Mouse (Mus musculus) hindbrain, embryonic 13.5 days (tissue): ENCODE measurements around the gene Spa17. TPM values are rescaled to one million over a fixed set of nuclear protein-coding genes. Genes with fewer than 3 reads are reported as not detected.

Experiments
- ATAC-seq: fragments of 200-750 bp; cut with Nextera tagmentation; 2 replicates; pipeline ENCODE4 v1.8.0; 2017; ENCODE audit warnings: moderate TSS enrichment; ENCODE audit not compliant: low FRiP score
- H3K27ac ChIP-seq: fragments of 300-500 bp; sonication (generic); 2 replicates; pipeline ENCODE4 v1.5.1; 2015; ENCODE audit warnings: inconsistent platforms, mild to moderate bottlenecking, moderate library complexity
- H3K27me3 ChIP-seq: fragments of 300-500 bp; sonication (generic); 2 replicates; pipeline ENCODE4 v1.6.1; 2015; ENCODE audit warnings: mild to moderate bottlenecking, inconsistent platforms
- H3K36me3 ChIP-seq: fragments of 300-500 bp; sonication (generic); 2 replicates; pipeline ENCODE4 v1.6.1; 2015; ENCODE audit warnings: mild to moderate bottlenecking, inconsistent platforms
- H3K4me1 ChIP-seq: fragments of 300-500 bp; sonication (generic); replicated peaks from 2 replicates; pipeline ENCODE4 v1.6.1; 2015; ENCODE audit warnings: inconsistent platforms
- H3K4me2 ChIP-seq: fragments of 300-500 bp; sonication (generic); 2 replicates; pipeline ENCODE4 v1.6.1; 2015; ENCODE audit warnings: inconsistent platforms, mild to moderate bottlenecking, moderate library complexity
- H3K4me3 ChIP-seq: fragments of 300-500 bp; sonication (generic); 2 replicates; pipeline ENCODE4 v1.5.1; 2015; ENCODE audit warnings: mild to moderate bottlenecking, inconsistent platforms
- H3K9ac ChIP-seq: fragments of 300-500 bp; sonication (generic); 2 replicates; pipeline ENCODE4 v1.6.1; 2015; ENCODE audit warnings: mild to moderate bottlenecking, inconsistent platforms
- H3K9me3 ChIP-seq: fragments of 300-500 bp; sonication (generic); 2 replicates; pipeline ENCODE4 v1.6.1; 2016; ENCODE audit warnings: inconsistent platforms
- WGBS: fragments of 180-500 bp; shearing (Covaris S2); methylation state at CpG from one replicate; pipeline ENCODE4 v1.1.7; 2015; 5-methylcytosine and 5-hydroxymethylcytosine counted together
- polyA plus RNA-seq: library from polyadenylated mRNA; unstranded; fragments of >200 nt; fragmentation: Nextera tagmentation; extraction: Ambion mirVana; gene quantifications from 2 replicates; pipeline ENCODE4 v1.2.1, GENCODE M21; 2015

Gene Spa17
- polyA plus RNA-seq, 1 experiment from 2014 or later: 16.1 TPM

DNA sequence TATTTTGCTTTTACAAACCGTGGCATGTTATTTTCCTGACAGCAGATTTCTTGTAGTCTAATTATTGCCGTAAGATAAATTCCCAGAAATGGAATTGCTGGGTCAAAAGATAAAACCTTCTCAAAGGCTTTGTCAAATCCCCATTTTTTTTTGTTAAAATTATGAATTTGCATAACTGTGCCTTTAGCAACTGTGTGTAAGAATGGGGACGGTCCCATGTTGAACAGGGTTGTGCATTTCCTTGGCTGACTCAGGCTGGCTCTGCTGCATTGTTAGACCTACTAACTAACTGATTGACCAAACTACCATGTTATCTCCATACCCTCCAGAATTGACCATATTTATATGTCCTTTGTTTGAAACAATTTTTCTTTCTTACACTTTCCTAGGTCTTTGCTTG is 20.7 kb upstream of the Spa17 start:
- H3K27me3 ChIP-seq: no peaks in the 10 kb centered on the region
- WGBS: 93% methylated on average over 3 of the region's 3 CpGs
- no peak for ATAC-seq

GRCm38 (mm10) chr9:37632305-37632704 is 18.8 kb upstream of the Spa17 start:
- ATAC-seq: no peak
- WGBS: 93% methylated on average over 2 of the region's 2 CpGs
- no peaks in the 10 kb centered on the region for H3K4me1 ChIP-seq
- no peaks in the 10 kb centered on the region for H3K9me3 ChIP-seq
- H3K9ac ChIP-seq: no peak overlapping the region
- H3K4me3 ChIP-seq: no peak overlapping the region
- H3K27ac ChIP-seq: no peak overlapping the region
- H3K36me3 ChIP-seq: no peaks in the 10 kb centered on the region
- H3K4me2 ChIP-seq: no peak overlapping the region
- H3K27me3 ChIP-seq: no peaks in the 10 kb centered on the region

More for the DNA sequence above, 20.7 kb upstream of the Spa17 start:
- Histone ChIP-seq H3K9me3 (no peaks in the 10 kb centered on the region), H3K9ac (no peak overlapping the region), H3K4me3 (no peak overlapping the region), H3K36me3 (no peaks in the 10 kb centered on the region), H3K27ac (no peak overlapping the region), H3K4me2 (no peak overlapping the region), H3K4me1 (no peaks in the 10 kb centered on the region)

GRCm38 (mm10) chr9:37629941-37630340 is 16.4 kb upstream of the Spa17 start:
- no peak overlapping the region for H3K4me3 ChIP-seq
- no peak for ATAC-seq
- no peak overlapping the region for H3K9ac ChIP-seq
- no peak overlapping the region for H3K4me2 ChIP-seq
- no peaks in the 10 kb centered on the region for H3K36me3 ChIP-seq
- H3K27me3 ChIP-seq: no peaks in the 10 kb centered on the region
- H3K9me3 ChIP-seq: no peaks in the 10 kb centered on the region
- peaks cover 19% of the 10 kb centered on the region for H3K4me1 ChIP-seq
- 94% methylated on average over 2 of the region's 2 CpGs for WGBS
- no peak overlapping the region for H3K27ac ChIP-seq

DNA sequence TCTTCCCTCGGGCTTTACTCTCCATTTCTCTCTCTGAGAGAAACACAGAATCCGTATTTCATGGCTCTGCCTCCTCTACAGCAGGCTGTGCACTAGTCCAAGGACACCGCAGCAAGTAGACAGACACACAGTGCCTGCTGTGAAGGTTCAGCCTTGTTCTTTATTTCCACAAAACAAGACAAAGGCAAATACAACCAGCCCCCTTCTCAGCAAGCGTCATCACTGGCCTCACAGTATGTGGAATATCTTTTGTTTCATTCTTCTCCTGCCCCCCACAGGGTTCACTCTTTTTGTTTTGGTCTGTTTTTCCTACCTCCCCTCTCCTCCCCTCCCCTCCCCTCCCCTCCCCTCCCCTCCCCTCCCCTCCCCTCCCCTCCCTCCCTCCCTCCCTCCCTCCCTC is 15.1 kb upstream of the Spa17 start:
- H3K4me3 ChIP-seq: no peak overlapping the region
- peak overlapping the region; percentile 35; the same call in 1 of the 2 replicates for H3K27ac ChIP-seq
- H3K9me3 ChIP-seq: no peaks in the 10 kb centered on the region
- WGBS: 33% methylated on average over 4 of the region's 4 CpGs
- no peak for ATAC-seq
- H3K27me3 ChIP-seq: no peaks in the 10 kb centered on the region
- H3K36me3 ChIP-seq: no peaks in the 10 kb centered on the region
- no peak overlapping the region for H3K4me2 ChIP-seq
- peaks cover 29% of the 10 kb centered on the region for H3K4me1 ChIP-seq
- H3K9ac ChIP-seq: no peak overlapping the region

- H3K36me3 ChIP-seq: no peaks in the 10 kb centered on the region
- H3K27ac ChIP-seq: no peak overlapping the region
- peaks cover 29% of the 10 kb centered on the region for H3K4me1 ChIP-seq
- ATAC-seq: no peak
- WGBS: 96% methylated on average over 1 of the region's 1 CpGs
- no peak overlapping the region for H3K4me2 ChIP-seq
- H3K4me3 ChIP-seq: no peak overlapping the region
- no peaks in the 10 kb centered on the region for H3K9me3 ChIP-seq
- H3K27me3 ChIP-seq: no peaks in the 10 kb centered on the region
- no peak overlapping the region for H3K9ac ChIP-seq
Measured at GRCm38 (mm10) chr9:37627263-37627662, 13.7 kb upstream of the Spa17 start.

GRCm38 (mm10) chr9:37626103-37626567 is 12.6 kb upstream of the Spa17 start:
- Histone ChIP-seq H3K36me3 (no peaks in the 10 kb centered on the region), H3K9ac (peak overlapping the region; percentile 59; the same call in 1 of the 2 replicates), H3K9me3 (no peaks in the 10 kb centered on the region), H3K4me2 (peak overlapping the region; percentile 40), H3K4me1 (peaks cover 29% of the 10 kb centered on the region), H3K27me3 (no peaks in the 10 kb centered on the region), H3K4me3 (peak overlapping the region; percentile 19), H3K27ac (peak overlapping the region; percentile 91)
- WGBS: 4% methylated on average over 3 of the region's 3 CpGs
- ATAC-seq: peak; percentile 46

DNA sequence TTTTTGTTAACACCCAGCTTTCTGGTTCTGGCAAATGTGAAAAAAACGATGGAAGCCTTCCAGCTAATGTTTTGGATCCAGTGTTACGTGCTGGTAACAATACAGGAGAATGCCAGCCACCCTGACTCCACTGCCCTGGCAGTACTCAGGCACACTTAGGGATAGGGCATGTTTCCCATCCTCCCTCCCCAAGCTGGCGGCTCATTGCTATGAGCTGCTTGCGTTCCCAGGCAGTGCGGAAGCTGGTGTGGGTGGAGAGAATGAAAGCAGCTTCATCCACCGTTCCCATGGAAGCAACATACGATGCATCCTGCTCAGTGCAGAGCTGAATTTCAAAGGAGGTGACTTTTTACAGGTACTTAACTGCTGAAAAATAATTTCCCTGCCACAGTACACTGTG is 12.1 kb upstream of the Spa17 start:
- peak overlapping the region; percentile 91 for H3K27ac ChIP-seq
- peak overlapping the region; percentile 19 for H3K4me3 ChIP-seq
- WGBS: 8% methylated on average over 7 of the region's 7 CpGs
- no peaks in the 10 kb centered on the region for H3K27me3 ChIP-seq
- no peaks in the 10 kb centered on the region for H3K36me3 ChIP-seq
- no peaks in the 10 kb centered on the region for H3K9me3 ChIP-seq
- peak overlapping the region; percentile 59 for H3K9ac ChIP-seq
- peak overlapping the region; percentile 40 for H3K4me2 ChIP-seq
- peak; percentile 92 for ATAC-seq
- peaks cover 29% of the 10 kb centered on the region for H3K4me1 ChIP-seq

DNA sequence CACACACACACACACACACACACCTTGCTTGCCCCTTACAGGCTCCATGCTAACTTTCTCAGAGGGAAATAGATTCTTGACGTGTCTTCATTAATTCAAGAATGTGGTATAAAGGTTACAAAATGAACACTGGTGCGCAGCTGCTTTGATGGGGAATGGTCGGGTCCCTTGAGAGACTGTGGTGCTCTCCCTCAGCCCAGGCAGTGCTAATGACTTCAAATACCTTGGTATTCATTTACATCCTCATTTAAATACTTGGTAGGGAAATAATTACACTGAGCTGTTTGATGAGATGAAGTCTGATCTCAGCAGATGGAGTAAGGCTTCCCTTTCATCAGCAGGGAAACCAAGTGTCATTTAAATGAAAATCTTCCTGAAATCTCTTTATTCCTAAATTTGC is 11.6 kb upstream of the Spa17 start:
- Histone ChIP-seq H3K9ac (peak overlapping the region; percentile 59; the same call in 1 of the 2 replicates), H3K9me3 (no peaks in the 10 kb centered on the region), H3K4me3 (no peak overlapping the region), H3K27me3 (no peaks in the 10 kb centered on the region), H3K4me1 (peaks cover 29% of the 10 kb centered on the region), H3K27ac (peak overlapping the region; percentile 91), H3K4me2 (peak overlapping the region; percentile 40), H3K36me3 (no peaks in the 10 kb centered on the region)
- ATAC-seq: peak; percentile 84
- 13% methylated on average over 3 of the region's 3 CpGs for WGBS

DNA sequence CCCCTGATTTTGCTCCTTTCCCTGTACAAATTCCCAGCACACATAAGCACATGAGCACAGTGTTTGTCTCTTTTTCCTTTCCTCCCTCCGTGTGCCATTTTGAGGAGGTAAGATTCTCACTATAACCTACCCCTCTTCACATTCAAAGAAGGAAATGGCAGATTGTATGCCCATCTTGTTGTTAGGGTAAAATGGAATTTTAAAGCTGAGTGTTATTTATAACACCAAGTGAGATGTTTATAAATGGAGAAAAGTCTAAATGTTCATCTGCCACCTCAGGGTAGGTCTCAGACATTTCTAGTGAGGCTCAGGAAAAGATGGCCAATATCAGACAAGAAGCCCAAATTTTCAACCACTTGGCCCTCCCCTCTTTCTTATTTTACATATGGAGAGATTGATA is 11.0 kb upstream of the Spa17 start:
- H3K4me1 ChIP-seq: peaks cover 29% of the 10 kb centered on the region
- no peaks in the 10 kb centered on the region for H3K9me3 ChIP-seq
- no peak overlapping the region for H3K4me2 ChIP-seq
- no peak overlapping the region for H3K9ac ChIP-seq
- H3K27ac ChIP-seq: peak overlapping the region; percentile 91
- H3K36me3 ChIP-seq: no peaks in the 10 kb centered on the region
- H3K27me3 ChIP-seq: 0 out of 2 replicates have a peak, but pooled peaks cover 2% of the 10 kb centered on the region
- 69% methylated on average over 1 of the region's 1 CpGs for WGBS
- ATAC-seq: no peak
- H3K4me3 ChIP-seq: no peak overlapping the region

- WGBS: 82% methylated on average over 3 of the region's 3 CpGs
- no peaks in the 10 kb centered on the region for H3K36me3 ChIP-seq
- no peaks in the 10 kb centered on the region for H3K9me3 ChIP-seq
- peaks cover 29% of the 10 kb centered on the region for H3K4me1 ChIP-seq
- no peak overlapping the region for H3K4me2 ChIP-seq
- H3K27me3 ChIP-seq: 0 out of 2 replicates have a peak, but pooled peaks cover 2% of the 10 kb centered on the region
- no peak overlapping the region for H3K9ac ChIP-seq
- H3K4me3 ChIP-seq: no peak overlapping the region
- no peak for ATAC-seq
- peak overlapping the region; percentile 91; the same call in 1 of the 2 replicates for H3K27ac ChIP-seq
Measured at GRCm38 (mm10) chr9:37623981-37624380, 10.5 kb upstream of the Spa17 start.

- Histone ChIP-seq H3K27ac (no peak overlapping the region), H3K36me3 (no peaks in the 10 kb centered on the region), H3K4me1 (peaks cover 23% of the 10 kb centered on the region), H3K27me3 (0 out of 2 replicates have a peak, but pooled peaks cover 2% of the 10 kb centered on the region), H3K4me2 (no peak overlapping the region), H3K4me3 (no peak overlapping the region), H3K9me3 (no peaks in the 10 kb centered on the region), H3K9ac (no peak overlapping the region)
- no peak for ATAC-seq
- WGBS: 87% methylated on average over 6 of the region's 6 CpGs
Measured at GRCm38 (mm10) chr9:37621290-37621689, 7.8 kb upstream of the Spa17 start.

DNA sequence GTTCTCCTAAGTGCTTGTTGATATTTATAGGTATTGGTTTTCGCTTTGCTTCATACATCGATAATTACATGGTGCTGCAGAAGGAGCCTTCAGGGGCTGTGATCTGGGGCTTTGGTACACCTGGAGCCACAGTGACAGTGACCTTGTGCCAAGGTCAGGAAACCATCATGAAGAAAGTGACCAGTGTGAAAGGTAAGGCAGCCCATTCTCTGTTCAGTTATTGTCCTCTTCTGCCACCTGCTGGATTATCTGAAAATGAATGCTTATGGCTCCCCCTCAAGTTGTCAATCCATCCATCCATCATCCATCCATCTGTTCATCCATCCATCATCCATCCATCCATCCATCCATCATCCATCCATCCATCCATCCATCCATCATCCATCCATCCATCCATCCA is 3.2 kb upstream of the Spa17 start:
- Histone ChIP-seq H3K36me3 (no peaks in the 10 kb centered on the region), H3K27me3 (0 out of 2 replicates have a peak, but pooled peaks cover 2% of the 10 kb centered on the region), H3K9ac (no peak overlapping the region), H3K4me2 (no peak overlapping the region), H3K4me1 (peaks cover 13% of the 10 kb centered on the region), H3K9me3 (no peaks in the 10 kb centered on the region), H3K27ac (no peak overlapping the region), H3K4me3 (no peak overlapping the region)
- 64% methylated on average over 2 of the region's 2 CpGs for WGBS
- ATAC-seq: no peak

DNA sequence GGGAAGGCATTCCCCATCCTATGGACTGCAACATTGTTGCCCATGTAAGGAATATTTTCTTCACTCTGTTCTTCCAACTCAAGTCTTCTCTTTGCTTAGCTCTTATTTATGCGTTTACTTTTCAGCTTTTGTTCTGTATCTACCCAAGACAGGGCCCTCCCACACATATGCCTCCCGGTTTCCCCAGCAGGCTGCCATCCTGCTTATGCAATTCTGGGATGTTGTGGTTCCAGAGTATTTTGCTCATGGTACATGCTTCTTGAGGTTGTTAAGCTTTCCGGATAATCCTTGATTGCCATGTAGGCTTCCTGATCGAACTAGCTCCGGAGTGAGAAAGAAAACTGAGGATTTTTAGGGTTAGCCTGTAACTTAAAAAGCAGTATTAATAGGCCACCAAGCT is 1.7 kb upstream of the Spa17 start:
- WGBS: 70% methylated on average over 5 of the region's 5 CpGs
- ATAC-seq: no peak
- Histone ChIP-seq H3K36me3 (no peaks in the 10 kb centered on the region), H3K27ac (no peak overlapping the region), H3K4me3 (no peak overlapping the region), H3K4me2 (no peak overlapping the region), H3K9me3 (no peaks in the 10 kb centered on the region), H3K27me3 (0 out of 2 replicates have a peak, but pooled peaks cover 2% of the 10 kb centered on the region), H3K4me1 (peaks cover 13% of the 10 kb centered on the region), H3K9ac (no peak overlapping the region)
